Mouse (Mus musculus): ENCODE measurements at regions not wholly inside any gene's neighbourhood (a gene's known extent, or its start where the extent isn't known, plus 50 kb on each side); places are given as distances from the start of the nearest gene placed in this dataset.

GRCm38 (mm10) chr15:27381565-27381964 lies 84.9 kb upstream of the Ank start:
- DNase-seq (ENCODE audit: low spot score) = no peak

GRCm38 (mm10) chr15:27390567-27390966 lies 75.9 kb upstream of the Ank start:
- DNase-seq (ENCODE audit: low spot score) = no peak

- DNase-seq (ENCODE audit: low spot score) = peak; percentile 7
Measured at GRCm38 (mm10) chr15:27405721-27406161, 60.7 kb upstream of the Ank start.

- no peak for DNase-seq (ENCODE audit: low spot score)
Measured at GRCm38 (mm10) chr15:27409856-27410255, 56.6 kb upstream of the Ank start.

- DNase-seq (ENCODE audit: low spot score) = no peak
Measured at GRCm38 (mm10) chr15:27412304-27412703, 54.2 kb upstream of the Ank start.

GRCm38 (mm10) chr15:27412761-27413160 lies 53.7 kb upstream of the Ank start:
- no peak for DNase-seq (ENCODE audit: low spot score)

- no peak for DNase-seq (ENCODE audit: low spot score)
Measured at GRCm38 (mm10) chr15:27413486-27413885, 53.0 kb upstream of the Ank start.

GRCm38 (mm10) chr15:27414819-27415218 lies 51.7 kb upstream of the Ank start:
- DNase-seq (ENCODE audit: low spot score) = no peak

All from heart, adult 8-10 months (tissue).